Mouse (Mus musculus) MEL (cell line): ENCODE results near the gene Slc15a1. TPM values are rescaled to one million over a fixed set of nuclear protein-coding genes. Genes with fewer than 3 reads are reported as not detected.

Experiments
- DNase-seq: peaks from one replicate; pipeline ENCODE4 v3.0.0; 2011; ENCODE audit warnings: low read depth, low spot score
- H3K27ac ChIP-seq: 2 replicates; pipeline ENCODE4 v1.5.1; 2012; ENCODE audit warnings: low read depth, mild to moderate bottlenecking, control low read depth, low read length, moderate library complexity; ENCODE audit not compliant: control insufficient read depth
- H3K27me3 ChIP-seq, 2 experiments: fragments of 150-350 bp in 1 of 2; sonication (generic) in 1 of 2; 2 replicates each; pipeline ENCODE4 v1.6.1; 2012; ENCODE audit warnings: low read length in 2 of 2, mild to moderate bottlenecking in 2 of 2, improper control_type of control experiment in 1 of 2, moderate library complexity in 1 of 2; ENCODE audit not compliant: insufficient read depth in 2 of 2, control insufficient read depth in 1 of 2
- H3K36me3 ChIP-seq, 2 experiments: 2 replicates each; pipeline ENCODE4 v1.6.1; 2012 to 2014; ENCODE audit warnings: low read length in 2 of 2, improper control_type of control experiment in 1 of 2, inconsistent platforms in 1 of 2, mild to moderate bottlenecking in 1 of 2; ENCODE audit not compliant: insufficient read depth in 2 of 2, control insufficient read depth in 1 of 2
- H3K4me1 ChIP-seq, 2 experiments: fragments of 150-350 bp in 1 of 2; sonication (generic) in 1 of 2; 2 replicates each; pipeline ENCODE4 v1.6.1; 2012; ENCODE audit warnings: low read length in 2 of 2, improper control_type of control experiment in 1 of 2, mild to moderate bottlenecking in 1 of 2; ENCODE audit not compliant: insufficient read depth in 2 of 2, control insufficient read depth in 1 of 2
- H3K4me3 ChIP-seq, 2 experiments: fragments of 150-350 bp in 1 of 2; sonication (generic) in 1 of 2; 2 replicates each; pipeline ENCODE4 v1.5.1; 2012; ENCODE audit warnings: low read depth in 2 of 2, low read length in 2 of 2, mild to moderate bottlenecking in 2 of 2, moderate library complexity in 2 of 2, control low read depth in 1 of 2, improper control_type of control experiment in 1 of 2; ENCODE audit not compliant: control insufficient read depth in 1 of 2, insufficient read depth in 1 of 2
- H3K79me2 ChIP-seq: 2 replicates; pipeline ENCODE4 v1.6.1; 2012; ENCODE audit warnings: mild to moderate bottlenecking, low read length, moderate library complexity; ENCODE audit not compliant: control insufficient read depth, poor library complexity, insufficient read depth
- H3K9ac ChIP-seq: 2 replicates; pipeline ENCODE4 v1.6.1; 2012; ENCODE audit warnings: low read depth, mild to moderate bottlenecking, control low read depth, low read length, moderate library complexity; ENCODE audit not compliant: control insufficient read depth, poor library complexity, severe bottlenecking
- H3K9me3 ChIP-seq: fragments of 150-350 bp; sonication (generic); replicated peaks from 2 replicates; pipeline ENCODE4 v1.6.1; 2012; ENCODE audit warnings: mild to moderate bottlenecking, low read length, improper control_type of control experiment, moderate library complexity; ENCODE audit not compliant: insufficient read depth
- BHLHE40 ChIP-seq: IDR thresholded peaks from 2 replicates; pipeline ENCODE4 v1.6.1; 2012; ENCODE audit warnings: low read depth, mild to moderate bottlenecking, inconsistent platforms, low read length, improper control_type of control experiment, borderline replicate concordance
- CTCF ChIP-seq, 3 experiments: IDR thresholded peaks in 2 of 3; conservative IDR thresholded peaks in 1 of 3; 2 replicates each; pipeline ENCODE4 v1.5.1; 2011 to 2012; ENCODE audit warnings: low read length in 3 of 3, low read depth in 2 of 3, mild to moderate bottlenecking in 2 of 3, improper control_type of control experiment in 1 of 3, inconsistent platforms in 1 of 3, mixed read lengths in 1 of 3, moderate library complexity in 1 of 3; ENCODE audit not compliant: control insufficient read depth in 1 of 3, insufficient read depth in 1 of 3, poor library complexity in 1 of 3, severe bottlenecking in 1 of 3
- GABPA ChIP-seq: IDR thresholded peaks from 2 replicates; pipeline ENCODE4 v1.6.1; 2012; ENCODE audit warnings: low read depth, mild to moderate bottlenecking, inconsistent platforms, low read length, improper control_type of control experiment, moderate library complexity
- KAT2A ChIP-seq: conservative IDR thresholded peaks from 2 replicates; pipeline ENCODE4 v1.6.1; 2012; ENCODE audit warnings: low read depth, low read length, improper control_type of control experiment, inconsistent platforms
- MAZ ChIP-seq: IDR thresholded peaks from 2 replicates; pipeline ENCODE4 v1.6.1; 2012; ENCODE audit warnings: low read depth, mild to moderate bottlenecking, inconsistent platforms, low read length, improper control_type of control experiment
- MEF2A ChIP-seq: IDR thresholded peaks from 2 replicates; pipeline ENCODE4 v1.6.1; 2014; ENCODE audit warnings: low read depth, mild to moderate bottlenecking, inconsistent platforms, low read length, improper control_type of control experiment; ENCODE audit not compliant: poor library complexity, insufficient replicate concordance, severe bottlenecking; ENCODE audit errors: extremely low read depth
- MYC ChIP-seq: IDR thresholded peaks from 2 replicates; pipeline ENCODE4 v1.6.1; 2011; ENCODE audit warnings: low read depth, mild to moderate bottlenecking, low read length, improper control_type of control experiment, moderate library complexity
- NRF1 ChIP-seq: IDR thresholded peaks from 2 replicates; pipeline ENCODE4 v1.6.1; 2014; ENCODE audit warnings: low read depth, mild to moderate bottlenecking, inconsistent platforms, low read length, improper control_type of control experiment, moderate library complexity; ENCODE audit not compliant: poor library complexity, insufficient read depth, severe bottlenecking
- POLR2AphosphoS5 ChIP-seq: IDR thresholded peaks from 2 replicates; pipeline ENCODE4 v1.6.1; 2012; ENCODE audit warnings: low read depth, borderline replicate concordance, mild to moderate bottlenecking, inconsistent platforms, low read length, moderate library complexity, mixed read lengths
- SMC3 ChIP-seq: IDR thresholded peaks from 2 replicates; pipeline ENCODE4 v1.6.1; 2011; ENCODE audit warnings: low read depth, low read length, improper control_type of control experiment
- TAL1 ChIP-seq: IDR thresholded peaks from 2 replicates; pipeline ENCODE4 v1.6.1; 2012; ENCODE audit warnings: mild to moderate bottlenecking, inconsistent platforms, low read length, moderate library complexity, mixed read lengths
- TBP ChIP-seq: IDR thresholded peaks from 2 replicates; pipeline ENCODE4 v1.8.0; 2011; ENCODE audit warnings: low read depth, low read length, improper control_type of control experiment
- UBTF ChIP-seq: IDR thresholded peaks from 2 replicates; pipeline ENCODE4 v1.6.1; 2012; ENCODE audit warnings: low read depth, mild to moderate bottlenecking, inconsistent platforms, low read length, improper control_type of control experiment, moderate library complexity, borderline replicate concordance; ENCODE audit not compliant: insufficient read depth
- USF1 ChIP-seq: IDR thresholded peaks from 2 replicates; pipeline ENCODE4 v1.6.1; 2014; ENCODE audit warnings: low read depth, mild to moderate bottlenecking, inconsistent platforms, low read length, improper control_type of control experiment, moderate library complexity
- ZKSCAN1 ChIP-seq: IDR thresholded peaks from 2 replicates; pipeline ENCODE4 v1.6.1; 2012; ENCODE audit warnings: low read depth, mild to moderate bottlenecking, inconsistent platforms, low read length, improper control_type of control experiment, moderate library complexity
- ZNF384 ChIP-seq: IDR thresholded peaks from 2 replicates; pipeline ENCODE4 v1.6.1; 2012; ENCODE audit warnings: low read depth, mild to moderate bottlenecking, inconsistent platforms, low read length, improper control_type of control experiment
- polyA plus RNA-seq, 2 experiments: library from polyadenylated mRNA; stranded (reverse) in 1 of 2; unstranded in 1 of 2; fragments of >175 nt in 1 of 2; fragments of >200 nt in 1 of 2; gene quantifications; 2 replicates each; pipeline versions ENCODE4 v1.2.1 to v1.2.4; 2012; ENCODE audit warnings: low replicate concordance in 2 of 2, low read depth in 1 of 2; ENCODE audit not compliant: insufficient read length in 2 of 2, insufficient read depth in 1 of 2, missing spikeins in 1 of 2
- total RNA-seq: library from RNA; depleted of rRNA; stranded (reverse); fragments of 300-350 nt; gene quantifications from 2 replicates; pipeline ENCODE4 v1.2.3, GENCODE M21; 2012

Gene Slc15a1
- total and polyA plus RNA-seq, 3 experiments, result not detected

DNA sequence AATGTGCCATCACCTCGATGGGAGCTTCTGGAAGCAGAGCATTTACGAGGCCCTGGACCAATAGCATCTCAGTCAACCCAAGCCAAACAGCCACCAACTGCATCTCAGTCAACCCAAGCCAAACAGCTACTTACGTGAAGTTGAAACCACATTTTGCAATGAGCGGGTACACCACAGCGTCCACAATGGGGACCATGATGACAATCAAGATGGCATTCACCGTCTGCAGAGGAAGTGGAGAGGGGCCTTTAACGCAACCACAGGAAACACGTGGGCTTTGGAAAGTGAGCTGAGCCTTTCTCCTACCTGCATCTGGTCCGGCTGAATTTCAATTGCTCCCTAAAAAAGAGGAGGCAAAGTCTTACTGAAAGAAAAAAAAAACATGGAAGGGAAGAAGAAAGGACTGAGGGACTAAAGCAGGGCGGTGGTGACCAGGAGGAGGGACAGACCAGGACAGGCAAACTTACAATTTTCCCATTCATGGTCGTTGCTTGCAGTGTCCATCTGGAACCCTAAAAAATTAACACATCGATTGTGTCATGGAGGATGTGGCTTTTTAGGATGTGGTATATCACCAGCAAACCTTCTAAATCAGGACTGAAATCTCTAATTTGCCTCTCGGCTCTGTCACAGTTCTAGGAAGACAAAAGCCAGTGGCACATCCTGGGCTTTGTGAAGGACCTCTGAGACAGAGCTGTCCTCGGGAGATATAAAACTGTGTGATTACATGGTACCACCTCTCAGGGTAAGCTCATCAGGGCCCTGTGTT is 26.9 kb downstream of the Slc15a1 start:
- Histone ChIP-seq H3K4me1 (no peaks in the 10 kb centered on the region), H3K27me3 (peaks cover 0 to 1% of the 10 kb centered on the region in 2 experiments; a peak in 3 of 4 replicates), H3K9me3 (no peaks in the 10 kb centered on the region), H3K27ac (no peak overlapping the region), H3K79me2 (no peaks in the 10 kb centered on the region), H3K9ac (no peak overlapping the region), H3K36me3 (no peaks in the 10 kb centered on the region), H3K4me3 (no peak overlapping the region)
- DNase-seq, result no peak
- TF ChIP-seq TAL1 (no peak), GABPA (no peak), MYC (no peak), UBTF (no peak), CTCF (IDR thresholded peaks at IDR 0.05 in 2 of 3, conservative IDR thresholded peaks at IDR 0.05 in 1 of 3; ENCODE audit: control insufficient read depth in 1 of 3, insufficient read depth in 1 of 3, low read depth in 2 of 3, low read length in 3 of 3, poor library complexity in 1 of 3, severe bottlenecking in 1 of 3) (no peak), MAZ (no peak), TBP (no peak), POLR2AphosphoS5 (no peak), KAT2A (no peak), MEF2A (no peak), USF1 (no peak), BHLHE40 (no peak)

DNA sequence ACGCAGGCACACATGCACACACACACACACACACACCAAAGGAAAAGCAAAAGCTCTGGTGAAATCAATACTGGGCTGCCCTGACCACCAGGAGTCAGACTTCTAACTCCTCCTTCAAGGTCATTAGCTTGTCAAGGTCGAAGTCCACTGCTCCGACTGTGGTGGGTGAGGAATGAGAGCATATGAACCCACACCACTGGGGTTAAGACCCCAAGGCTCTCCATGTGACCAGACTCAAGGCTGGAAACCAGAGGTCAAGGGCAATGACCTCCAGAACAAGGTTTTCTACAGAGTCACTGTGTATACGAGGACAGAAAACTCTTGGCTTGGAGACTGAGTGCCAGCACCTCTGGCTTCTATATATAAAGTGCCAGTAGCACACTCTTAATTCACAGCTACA is 31.2 kb downstream of the Slc15a1 start:
- H3K27me3 ChIP-seq, result no peaks in the 10 kb centered on the region; a peak in 3 of 4 replicates
- DNase-seq, result no peak
- H3K9me3 ChIP-seq, result no peaks in the 10 kb centered on the region
- no peak overlapping the region for H3K4me3 ChIP-seq
- H3K4me1 ChIP-seq, result no peaks in the 10 kb centered on the region
- no peak overlapping the region for H3K27ac ChIP-seq
- H3K9ac ChIP-seq, result no peak overlapping the region
- TF ChIP-seq ZKSCAN1 (no peak), POLR2AphosphoS5 (no peak), ZNF384 (no peak), SMC3 (no peak), NRF1 (no peak), MEF2A (no peak)
- no peaks in the 10 kb centered on the region for H3K79me2 ChIP-seq
- H3K36me3 ChIP-seq, result no peaks in the 10 kb centered on the region
